Mouse (Mus musculus) v-Abl transformed pro-B cells (cell line): ENCODE results near the gene Stom.

Source experiments
- in situ Hi-C, 2 experiments: fragments of 400-800 bp; cut with MboI; formaldehyde crosslinking; loops; one replicate each; pipeline ENCODE4 v1.15.1; 2025; ENCODE audit not compliant: unreplicated experiment in 2 of 2

Stom gene

GRCm38 (mm10) chr2:35280001-35280400 lies 56.8 kb downstream of the Stom start:
- in situ Hi-C loops, result loop anchor here (10.0 to 25.0 kb wide), 2 partner anchors 645 to 932 kb away; no protein-coding TSS in a partner anchor

DNA sequence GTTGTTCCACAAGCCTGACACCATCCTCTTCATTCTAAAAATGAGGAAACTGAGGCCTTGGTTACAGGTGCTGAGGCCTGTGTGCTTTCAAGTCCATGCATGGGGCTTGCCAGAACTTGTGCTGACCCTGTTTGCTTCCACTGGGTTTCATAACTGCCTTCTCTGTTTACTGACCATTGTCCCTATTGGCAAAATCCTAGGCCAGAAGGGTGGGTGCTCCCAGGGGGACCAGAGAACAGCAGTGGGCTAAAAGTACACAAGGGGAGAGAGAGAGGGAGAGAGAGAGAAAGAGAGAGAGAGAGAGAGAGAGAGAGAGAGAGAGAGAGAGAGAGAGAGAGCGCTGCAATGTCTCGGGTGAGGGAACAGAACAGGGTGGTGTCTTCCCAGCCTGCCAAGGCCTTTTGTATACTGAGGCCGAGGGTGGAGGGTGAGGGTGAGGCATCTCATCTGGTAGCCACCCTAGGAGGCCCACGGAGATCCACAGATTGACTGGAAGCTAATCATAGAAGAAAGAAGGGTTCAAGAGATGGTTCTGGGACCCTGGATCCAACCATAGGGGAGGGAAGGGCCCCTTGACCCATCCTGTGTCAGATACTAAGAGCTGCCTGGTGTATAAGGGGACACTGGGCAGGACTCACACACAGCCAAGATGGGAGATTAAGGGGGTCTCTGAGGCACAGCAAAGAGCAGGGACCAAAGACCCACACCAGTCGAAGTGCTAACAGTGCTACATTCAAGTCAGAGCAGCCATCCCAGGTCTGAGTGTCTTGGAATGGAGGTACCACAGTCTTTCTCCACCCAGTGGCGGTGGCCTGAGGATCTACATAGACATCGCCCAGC lies 58.2 kb downstream of the Stom start:
- in situ Hi-C loops, result loop anchor here in 1 of 2 experiments (25.0 kb wide), 1 partner anchor 934 kb away; no protein-coding TSS in a partner anchor

DNA sequence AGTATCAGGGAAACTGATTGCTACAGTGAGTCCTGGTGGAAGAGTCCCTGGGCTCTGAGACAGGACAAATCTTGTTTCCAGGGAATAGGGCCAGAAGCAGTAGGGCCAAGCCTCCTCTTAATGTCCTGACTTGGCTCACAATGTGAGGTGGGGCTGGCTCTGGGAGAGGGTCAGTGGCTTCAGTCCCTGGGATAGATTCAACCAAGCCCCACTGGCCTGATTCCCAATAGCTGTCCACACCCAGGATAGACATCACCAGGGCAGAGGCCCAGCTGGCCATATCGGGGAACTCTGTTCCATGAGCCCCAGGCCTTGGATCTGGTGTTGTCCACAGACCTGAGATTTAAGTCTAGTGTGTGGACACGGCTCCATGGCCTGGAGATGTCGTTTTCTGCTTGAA lies 59.1 kb downstream of the Stom start:
- in situ Hi-C loops, result loop anchor here in 1 of 2 experiments (25.0 kb wide), 1 partner anchor 935 kb away; no protein-coding TSS in a partner anchor

- in situ Hi-C loops, result loop anchor here (5.0 kb wide), 1 partner anchor 61 kb away; no protein-coding TSS in a partner anchor
These were observed 63.2 kb downstream of the Stom start for GRCm38 (mm10) chr2:35273536-35273935.

GRCm38 (mm10) chr2:35272881-35273280 lies 63.9 kb downstream of the Stom start:
- in situ Hi-C loops, result loop anchor here (5.0 kb wide), 1 partner anchor 61 kb away; no protein-coding TSS in a partner anchor

DNA sequence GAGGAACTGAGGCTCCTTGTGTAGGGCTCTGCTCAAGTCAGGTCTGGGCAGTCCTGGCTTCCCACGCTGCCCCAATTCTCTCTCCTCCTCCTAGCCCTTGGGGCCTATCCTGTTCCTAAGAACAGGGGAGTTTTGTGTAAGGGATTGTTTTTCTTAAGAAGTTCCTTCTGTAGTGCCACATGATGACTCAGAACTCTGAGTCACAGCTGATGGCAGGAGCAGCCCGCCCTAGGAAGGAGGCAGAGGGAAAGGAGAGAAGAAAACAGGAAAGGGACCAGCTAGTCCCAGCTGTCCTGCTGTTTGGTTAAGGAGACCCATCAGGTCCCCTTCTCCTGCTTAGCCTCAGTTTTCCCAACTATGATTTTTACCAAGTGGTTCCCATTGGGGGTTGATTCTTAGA lies 65.0 kb downstream of the Stom start:
- in situ Hi-C loops, result loop anchor here (5.0 kb wide), 1 partner anchor 60 kb away; no protein-coding TSS in a partner anchor

DNA sequence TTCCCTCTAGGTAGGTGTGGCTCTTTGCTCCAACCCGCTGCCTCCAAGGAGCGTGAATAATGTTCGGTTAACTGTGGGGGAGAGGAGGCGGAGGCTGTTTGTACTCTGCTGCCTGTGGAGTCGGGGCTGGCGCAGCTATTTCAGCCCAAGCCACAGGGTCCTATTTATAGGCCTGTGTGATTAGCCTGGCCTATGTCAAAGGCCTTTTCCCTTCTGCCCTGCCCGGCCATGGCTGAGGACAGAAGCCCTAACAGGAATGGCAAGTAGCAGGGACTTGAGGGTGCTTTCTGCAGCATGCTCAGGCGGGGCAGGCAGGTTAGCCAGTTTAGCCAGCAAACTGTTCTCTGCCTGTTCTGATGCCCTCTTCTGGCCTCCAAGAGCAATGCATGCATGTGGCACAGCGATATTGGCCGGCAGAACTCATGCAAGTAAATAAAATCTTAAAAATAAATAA lies 66.2 kb downstream of the Stom start:
- in situ Hi-C loops, result loop anchor here (5.0 kb wide), 1 partner anchor 58 kb away; no protein-coding TSS in a partner anchor

GRCm38 (mm10) chr2:35269716-35270260 lies 67.0 kb downstream of the Stom start:
- in situ Hi-C loops, result loop anchor here (5.0 kb wide), 1 partner anchor 57 kb away; no protein-coding TSS in a partner anchor

DNA sequence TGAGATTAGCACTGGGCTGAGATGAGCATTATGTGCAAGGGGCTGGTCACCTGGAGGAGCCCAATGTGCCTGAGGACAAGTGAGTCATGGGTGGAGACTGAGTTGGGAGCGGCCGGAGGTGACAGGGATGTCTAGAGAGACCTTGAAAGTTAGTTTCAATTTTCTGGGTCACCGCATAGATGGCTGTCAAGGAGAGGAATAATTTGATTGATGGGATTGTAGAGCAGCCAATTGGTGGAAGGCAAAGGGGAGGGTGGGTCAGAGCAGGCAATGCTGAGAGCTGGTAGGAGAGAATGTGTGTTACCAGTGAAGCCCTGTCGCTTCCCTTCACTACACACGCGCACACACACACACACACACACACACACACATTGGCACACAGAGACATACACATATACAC lies 67.6 kb downstream of the Stom start:
- in situ Hi-C loops, result no loop called here

DNA sequence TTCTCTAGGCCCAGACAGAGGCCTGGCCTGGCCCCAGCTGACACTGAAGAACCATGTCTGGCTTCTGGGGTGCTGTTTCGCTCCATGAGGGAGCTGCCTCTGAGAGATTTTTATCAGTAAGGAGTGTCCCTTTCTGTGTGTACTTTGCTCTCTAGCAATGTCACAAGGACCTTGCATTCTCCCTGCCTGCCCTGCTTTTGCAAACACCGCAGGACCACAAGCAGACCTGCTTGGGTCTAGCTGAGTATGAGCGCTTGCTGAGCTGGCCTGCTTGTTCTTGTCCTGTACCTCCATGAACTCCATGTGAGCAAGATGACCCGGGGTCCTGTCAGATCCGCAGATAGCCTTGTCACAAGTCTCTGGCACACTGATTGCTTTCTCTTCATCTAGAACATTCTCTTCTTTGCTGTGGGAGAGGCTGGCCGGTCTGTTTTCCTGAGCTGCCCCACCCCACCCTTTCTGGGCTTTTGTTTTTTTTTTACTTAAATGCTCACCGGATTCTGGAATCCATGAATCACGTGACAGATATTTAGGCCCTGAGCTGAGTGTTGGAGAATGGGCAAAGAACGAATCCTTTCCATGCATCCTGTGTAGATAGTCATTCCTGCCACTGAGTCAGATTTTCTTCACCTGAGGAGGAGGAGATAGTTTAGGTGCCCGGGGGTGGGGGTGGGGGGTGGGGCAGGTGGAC lies 68.8 kb downstream of the Stom start:
- in situ Hi-C loops, result no loop called here

DNA sequence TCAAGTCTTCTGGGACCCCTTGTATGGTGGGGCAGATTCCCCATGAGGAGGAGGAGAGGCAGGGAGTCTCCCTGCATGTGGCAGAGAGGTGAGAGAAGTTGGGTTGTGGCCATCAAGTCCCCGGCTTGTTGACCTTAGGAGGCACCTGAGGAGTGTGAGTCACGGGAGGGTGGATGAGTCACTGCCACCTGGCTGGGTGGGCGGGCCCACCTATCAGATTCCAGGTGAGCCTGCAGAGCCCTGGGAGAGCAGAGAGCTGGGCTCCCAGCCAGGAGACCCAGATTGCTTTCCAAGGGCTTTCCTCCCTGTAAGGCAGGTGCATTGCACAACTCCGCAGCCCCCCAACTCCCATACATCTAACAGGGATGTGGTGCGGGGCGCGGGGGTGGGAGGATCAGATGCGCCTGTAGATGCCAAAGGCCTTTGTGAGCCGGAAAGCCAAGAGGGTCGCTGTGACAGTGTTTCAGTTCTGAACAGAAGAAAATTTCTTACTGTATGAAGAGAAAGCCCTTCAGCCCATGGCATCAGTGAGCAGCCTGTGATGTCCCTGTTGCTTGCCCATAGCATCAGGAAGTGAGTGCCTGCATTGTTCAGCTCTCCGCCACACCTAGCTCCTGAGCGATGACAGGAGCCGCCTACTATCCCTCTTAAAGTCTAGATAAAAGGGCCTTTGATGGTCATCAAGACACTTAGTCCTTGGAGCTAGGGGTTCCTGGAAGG lies 69.5 kb downstream of the Stom start:
- in situ Hi-C loops, result no loop called here

GRCm38 (mm10) chr2:35266251-35266905 lies 70.4 kb downstream of the Stom start:
- in situ Hi-C loops, result no loop called here

- in situ Hi-C loops, result no loop called here
These were observed 71.0 kb downstream of the Stom start for GRCm38 (mm10) chr2:35265775-35266174.

DNA sequence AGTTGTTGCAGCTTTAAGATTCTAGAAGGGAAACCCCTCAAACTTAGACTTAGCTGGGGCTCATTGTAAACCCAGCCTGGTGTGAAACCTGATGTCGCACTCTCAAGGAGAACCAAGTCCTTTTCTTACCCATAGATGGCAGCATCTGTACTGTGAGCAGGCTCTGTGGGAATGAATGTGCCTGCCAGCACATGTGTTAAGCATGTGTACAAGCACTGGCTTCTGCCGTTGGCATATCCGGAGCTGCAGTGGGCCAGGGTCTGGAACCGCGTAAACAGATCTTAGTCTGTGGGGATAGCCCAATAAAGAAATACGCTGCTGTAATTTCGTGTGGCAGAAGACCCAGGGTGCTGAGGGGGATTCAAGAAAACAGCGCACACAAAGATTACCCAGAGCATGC lies 71.5 kb downstream of the Stom start:
- in situ Hi-C loops, result no loop called here

DNA sequence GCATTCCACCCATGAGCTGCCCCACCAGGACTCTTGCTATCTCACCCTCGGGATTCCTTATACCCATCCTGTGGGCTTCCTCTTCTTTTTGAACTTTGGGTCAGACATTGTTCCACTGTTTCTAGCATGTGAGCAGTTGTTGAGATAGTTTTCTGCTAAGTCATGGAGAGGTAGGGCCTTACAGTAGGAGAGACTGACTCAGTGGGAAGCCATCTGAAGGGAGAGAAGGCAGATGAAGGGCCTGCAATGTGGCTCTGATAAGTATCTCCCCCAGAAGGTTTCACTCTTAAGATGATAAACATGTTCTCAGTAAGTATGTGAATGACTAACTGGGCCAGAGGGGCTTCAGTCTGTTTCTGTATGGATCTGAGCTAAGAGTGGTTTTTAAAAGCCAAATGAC lies 72.7 kb downstream of the Stom start:
- in situ Hi-C loops, result no loop called here
